Mouse (Mus musculus) forebrain, embryonic 14.5 days (tissue): ENCODE data around the gene Ikzf3. TPM values are rescaled to one million over a fixed set of nuclear protein-coding genes. Genes with fewer than 3 reads are reported as not detected.

ENCODE experiments used
- ATAC-seq: fragments of 200-750 bp; cut with Nextera tagmentation; 2 replicates; pipeline ENCODE4 v1.8.0; 2017; ENCODE audit warnings: mild to moderate bottlenecking, moderate library complexity
- DNase-seq: peaks from one replicate; pipeline ENCODE4 v3.0.0-alpha.2; 2015; ENCODE audit warnings: low spot score
- H3K27ac ChIP-seq: fragments of 300-500 bp; sonication (generic); 2 replicates; pipeline ENCODE4 v1.5.1; 2014; ENCODE audit warnings: low read depth, mild to moderate bottlenecking, control low read depth, low read length, moderate library complexity
- H3K27me3 ChIP-seq: fragments of 300-500 bp; sonication (generic); replicated peaks from 2 replicates; pipeline ENCODE4 v1.6.1; 2014; ENCODE audit warnings: low read length, control low read depth, mixed read lengths; ENCODE audit not compliant: control insufficient read depth, insufficient read depth
- H3K36me3 ChIP-seq: fragments of 300-500 bp; sonication (generic); 2 replicates; pipeline ENCODE4 v1.6.1; 2014; ENCODE audit warnings: low read length, control low read depth; ENCODE audit not compliant: control insufficient read depth, insufficient read depth
- H3K4me1 ChIP-seq: fragments of 300-500 bp; sonication (generic); 2 replicates; pipeline ENCODE4 v1.6.1; 2014; ENCODE audit warnings: antibody characterized with exemption, low read length, control low read depth; ENCODE audit not compliant: control insufficient read depth, insufficient read depth
- H3K4me2 ChIP-seq: fragments of 300-500 bp; sonication (generic); 2 replicates; pipeline ENCODE4 v1.6.1; 2014; ENCODE audit warnings: mild to moderate bottlenecking, control low read depth, low read length
- H3K4me3 ChIP-seq: fragments of 300-500 bp; sonication (generic); 2 replicates; pipeline ENCODE4 v1.5.1; 2014; ENCODE audit warnings: low read depth, low read length, control low read depth
- H3K9ac ChIP-seq: fragments of 300-500 bp; sonication (generic); 2 replicates; pipeline ENCODE4 v1.6.1; 2014; ENCODE audit warnings: mild to moderate bottlenecking, low read length, control low read depth, moderate library complexity
- H3K9me3 ChIP-seq: fragments of 300-500 bp; sonication (generic); replicated peaks from 2 replicates; pipeline ENCODE4 v1.6.1; 2016; ENCODE audit warnings: low read length, control low read depth, mixed read lengths; ENCODE audit not compliant: control insufficient read depth
- WGBS: fragments of 180-500 bp; shearing (Covaris S2); extraction: QIAGEN DNeasy Blood & Tissue Kit; methylation state at CpG from one replicate; pipeline ENCODE4 v1.1.7; 2014; 5-methylcytosine and 5-hydroxymethylcytosine counted together
- polyA plus RNA-seq: library from polyadenylated mRNA; unstranded; fragments of >200 nt; fragmentation: Nextera tagmentation; extraction: Ambion mirVana; gene quantifications from 2 replicates; pipeline ENCODE4 v1.2.1, GENCODE M21; 2014

Ikzf3 gene
- polyA plus RNA-seq, 1 experiment from 2014 or later = not detected

GRCm38 (mm10) chr11:98540319-98540718 is 5.5 kb downstream of the Ikzf3 start:
- WGBS = 84% methylated on average over 5 of the region's 5 CpGs
- ATAC-seq (no peak), DNase-seq (no peak)
- Histone ChIP-seq H3K4me2 (no peak overlapping the region), H3K9me3 (no peaks in the 10 kb centered on the region; the same call in 1 of the 2 replicates), H3K27ac (no peak overlapping the region), H3K4me3 (no peak overlapping the region), H3K4me1 (no peaks in the 10 kb centered on the region; the same call in 1 of the 2 replicates), H3K9ac (no peak overlapping the region), H3K36me3 (no peaks in the 10 kb centered on the region), H3K27me3 (peaks cover 22% of the 10 kb centered on the region)

DNA sequence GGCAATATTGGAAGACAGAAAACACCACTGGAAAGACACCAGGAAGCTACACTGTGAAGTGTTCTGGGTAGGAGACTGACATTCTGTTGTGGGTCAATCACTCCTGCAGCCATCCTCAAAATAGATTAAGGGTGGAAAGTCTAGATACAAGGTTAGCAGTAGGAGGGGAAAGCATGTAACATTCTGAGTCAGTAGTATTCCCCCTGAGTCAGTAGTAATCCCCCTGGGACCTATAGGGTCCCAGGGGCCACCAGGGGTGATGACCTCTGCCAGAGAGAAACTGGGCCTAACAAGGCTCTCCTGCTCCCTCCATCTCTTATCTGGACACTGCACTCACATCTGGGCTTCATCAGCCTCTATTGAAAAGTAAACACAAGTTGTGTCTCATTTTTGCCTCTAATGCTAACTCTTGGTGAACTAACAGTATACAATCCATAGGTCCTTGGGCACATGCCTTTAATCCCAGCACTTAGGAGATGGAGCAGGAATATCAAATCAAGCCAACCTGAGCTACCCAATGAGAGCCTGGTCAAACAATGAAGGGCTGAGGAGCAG is 8.3 kb downstream of the Ikzf3 start:
- no peak overlapping the region for H3K4me2 ChIP-seq
- H3K9ac ChIP-seq = no peak overlapping the region
- no peaks in the 10 kb centered on the region for H3K4me1 ChIP-seq
- H3K9me3 ChIP-seq = no peaks in the 10 kb centered on the region; the same call in 1 of the 2 replicates
- DNase-seq (no peak), ATAC-seq (no peak)
- peaks cover 6% of the 10 kb centered on the region; the same call in 1 of the 2 replicates for H3K27me3 ChIP-seq
- no peak overlapping the region for H3K27ac ChIP-seq
- H3K4me3 ChIP-seq = no peak overlapping the region
- no peaks in the 10 kb centered on the region for H3K36me3 ChIP-seq

GRCm38 (mm10) chr11:98526824-98527461 is 18.9 kb downstream of the Ikzf3 start:
- no peak for ATAC-seq

GRCm38 (mm10) chr11:98525140-98525539 is 20.7 kb downstream of the Ikzf3 start:
- ATAC-seq = no peak
- Histone ChIP-seq H3K9me3 (no peaks in the 10 kb centered on the region), H3K4me3 (no peak overlapping the region), H3K27me3 (no peaks in the 10 kb centered on the region), H3K27ac (no peak overlapping the region), H3K4me2 (no peak overlapping the region), H3K9ac (no peak overlapping the region), H3K4me1 (no peaks in the 10 kb centered on the region), H3K36me3 (no peaks in the 10 kb centered on the region)
- 65% methylated on average over 4 of the region's 4 CpGs for WGBS
- no peak for DNase-seq

More at GRCm38 (mm10) chr11:98526824-98527461, 18.9 kb downstream of the Ikzf3 start:
- 73% methylated on average over 10 of the region's 10 CpGs for WGBS
- H3K4me1 ChIP-seq = no peaks in the 10 kb centered on the region
- H3K27me3 ChIP-seq = no peaks in the 10 kb centered on the region
- no peaks in the 10 kb centered on the region for H3K36me3 ChIP-seq
- H3K4me2 ChIP-seq = no peak overlapping the region
- no peak for DNase-seq
- no peak overlapping the region for H3K4me3 ChIP-seq
- H3K9ac ChIP-seq = no peak overlapping the region
- H3K9me3 ChIP-seq = no peaks in the 10 kb centered on the region
- no peak overlapping the region for H3K27ac ChIP-seq

DNA sequence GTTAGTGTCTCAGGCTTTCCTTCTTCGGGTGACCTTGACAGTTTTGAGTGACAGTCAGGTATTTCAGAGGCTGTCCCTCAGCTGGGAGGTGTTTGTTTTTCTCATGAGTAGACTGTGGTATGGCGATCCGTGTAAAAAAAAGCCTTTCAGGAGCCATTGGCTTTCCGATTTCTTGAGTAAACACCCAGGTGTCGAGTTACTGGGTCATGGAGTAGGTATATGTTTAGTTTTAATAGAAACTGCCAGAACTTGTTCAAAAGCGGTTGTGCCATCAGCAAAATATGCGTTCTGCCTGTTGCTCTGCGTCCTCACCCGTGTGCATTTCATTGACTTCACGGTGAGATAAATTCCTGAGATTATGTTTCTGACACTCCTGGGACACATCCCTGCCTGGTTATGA is 25.4 kb downstream of the Ikzf3 start:
- H3K27ac ChIP-seq = no peak overlapping the region
- no peaks in the 10 kb centered on the region for H3K4me1 ChIP-seq
- no peaks in the 10 kb centered on the region for H3K27me3 ChIP-seq
- H3K36me3 ChIP-seq = no peaks in the 10 kb centered on the region
- H3K4me3 ChIP-seq = no peak overlapping the region
- 66% methylated on average over 10 of the region's 10 CpGs for WGBS
- DNase-seq = no peak
- no peaks in the 10 kb centered on the region for H3K9me3 ChIP-seq
- no peak for ATAC-seq
- no peak overlapping the region for H3K9ac ChIP-seq
- H3K4me2 ChIP-seq = no peak overlapping the region

DNA sequence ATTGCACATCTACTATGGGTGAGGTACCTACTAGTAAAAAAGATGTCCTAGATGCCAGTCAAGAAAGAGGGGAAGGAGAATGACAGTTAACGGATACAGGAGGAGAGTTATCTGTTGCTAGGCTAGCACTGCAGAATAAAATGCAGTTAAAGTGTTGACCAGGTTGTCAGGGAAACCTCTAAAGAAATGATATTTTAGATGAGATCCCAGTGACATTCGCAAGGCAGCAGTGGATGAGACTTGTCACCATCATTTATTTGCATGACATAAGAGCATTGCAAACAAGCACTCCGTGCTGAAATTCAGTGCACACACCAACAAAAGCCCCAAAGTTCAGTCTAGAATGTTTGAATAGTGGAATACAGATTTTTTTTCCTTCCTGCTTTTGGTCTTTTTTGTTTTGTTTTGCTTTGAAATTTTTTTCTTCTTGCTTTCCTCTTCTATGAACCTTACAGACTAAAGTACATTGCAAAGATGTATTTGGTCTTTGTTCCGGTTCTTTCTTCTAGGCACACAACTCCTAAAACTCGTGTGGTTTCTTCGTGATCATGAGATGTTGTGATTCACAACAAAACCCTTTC is 32.4 kb downstream of the Ikzf3 start:
- H3K27me3 ChIP-seq = no peaks in the 10 kb centered on the region
- no peaks in the 10 kb centered on the region for H3K9me3 ChIP-seq
- DNase-seq = no peak
- no peak overlapping the region for H3K4me2 ChIP-seq
- H3K36me3 ChIP-seq = no peaks in the 10 kb centered on the region
- H3K9ac ChIP-seq = no peak overlapping the region
- no peaks in the 10 kb centered on the region for H3K4me1 ChIP-seq
- no peak overlapping the region for H3K4me3 ChIP-seq
- WGBS = 57% methylated on average over 6 of the region's 6 CpGs
- ATAC-seq = no peak
- H3K27ac ChIP-seq = no peak overlapping the region

DNA sequence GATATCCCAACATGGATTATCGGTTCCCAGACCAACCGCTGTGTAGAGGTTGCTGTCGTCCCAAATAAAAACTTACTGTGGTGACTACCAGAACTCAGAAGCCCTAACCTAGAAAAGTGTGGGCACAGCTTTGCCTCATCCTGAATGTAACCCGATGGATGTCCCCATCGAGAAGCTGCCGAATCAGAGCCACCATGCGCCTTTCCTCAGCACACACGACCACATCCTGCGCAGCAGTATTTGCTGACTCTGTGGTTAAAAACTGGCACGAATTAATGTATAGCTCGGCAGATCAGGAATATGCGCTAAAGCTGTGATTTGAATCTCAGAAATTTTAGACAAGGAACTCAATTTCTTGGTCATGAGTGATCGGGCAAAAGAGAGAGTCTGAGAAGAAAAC is 33.0 kb downstream of the Ikzf3 start:
- Histone ChIP-seq H3K9me3 (no peaks in the 10 kb centered on the region), H3K4me3 (no peak overlapping the region), H3K9ac (no peak overlapping the region), H3K4me1 (no peaks in the 10 kb centered on the region), H3K27ac (no peak overlapping the region), H3K4me2 (no peak overlapping the region), H3K36me3 (no peaks in the 10 kb centered on the region), H3K27me3 (no peaks in the 10 kb centered on the region)
- WGBS = 95% methylated on average over 13 of the region's 13 CpGs
- ATAC-seq (no peak), DNase-seq (no peak)

- no peak overlapping the region for H3K27ac ChIP-seq
- no peaks in the 10 kb centered on the region for H3K9me3 ChIP-seq
- H3K9ac ChIP-seq = no peak overlapping the region
- no peaks in the 10 kb centered on the region for H3K36me3 ChIP-seq
- ATAC-seq = no peak
- no peaks in the 10 kb centered on the region for H3K27me3 ChIP-seq
- WGBS = 89% methylated on average over 8 of the region's 8 CpGs
- H3K4me1 ChIP-seq = no peaks in the 10 kb centered on the region
- H3K4me2 ChIP-seq = no peak overlapping the region
- no peak for DNase-seq
- no peak overlapping the region for H3K4me3 ChIP-seq
Observed at GRCm38 (mm10) chr11:98510125-98510524, 35.7 kb downstream of the Ikzf3 start.

- Histone ChIP-seq H3K27me3 (no peaks in the 10 kb centered on the region), H3K9me3 (no peaks in the 10 kb centered on the region), H3K4me1 (no peaks in the 10 kb centered on the region), H3K4me2 (no peak overlapping the region), H3K4me3 (no peak overlapping the region), H3K9ac (no peak overlapping the region), H3K36me3 (no peaks in the 10 kb centered on the region), H3K27ac (no peak overlapping the region)
- DNase-seq (peak; percentile 46), ATAC-seq (no peak)
- WGBS = 82% methylated on average over 7 of the region's 7 CpGs
Observed at GRCm38 (mm10) chr11:98509434-98509833, 36.4 kb downstream of the Ikzf3 start.
